Mouse (Mus musculus): Measurements from ENCODE around the gene Mmd. TPM values are rescaled to one million over a fixed set of nuclear protein-coding genes. Genes with fewer than 3 reads are reported as not detected.

Gene Mmd
- polyA plus RNA-seq, 1 experiment from 2014 or later = 91.2 TPM

- DNase-seq (no peak), ATAC-seq (ENCODE audit: low FRiP score, low TSS enrichment) (no peak)
- Histone ChIP-seq H3K9me3 (ENCODE audit: control insufficient read depth, low read length) (no peaks in the 10 kb centered on the region), H3K4me2 (ENCODE audit: low read length) (no peak overlapping the region), H3K36me3 (ENCODE audit: control insufficient read depth, insufficient read depth, low read length) (no peaks in the 10 kb centered on the region), H3K4me1 (ENCODE audit: control insufficient read depth, insufficient read depth, low read length) (no peaks in the 10 kb centered on the region), H3K4me3 (replicated peaks; ENCODE audit: low read depth, low read length) (no peak overlapping the region), H3K9ac (replicated peaks; ENCODE audit: low read length) (no peak overlapping the region), H3K27ac (replicated peaks; ENCODE audit: low read depth, low read length) (no peak overlapping the region), H3K27me3 (ENCODE audit: control insufficient read depth, insufficient read depth, low read length) (no peaks in the 10 kb centered on the region)
- 81% methylated on average over 6 of the region's 6 CpGs for WGBS
Observed at GRCm38 (mm10) chr11:90283601-90284000, 34.3 kb downstream of the Mmd start.

DNA sequence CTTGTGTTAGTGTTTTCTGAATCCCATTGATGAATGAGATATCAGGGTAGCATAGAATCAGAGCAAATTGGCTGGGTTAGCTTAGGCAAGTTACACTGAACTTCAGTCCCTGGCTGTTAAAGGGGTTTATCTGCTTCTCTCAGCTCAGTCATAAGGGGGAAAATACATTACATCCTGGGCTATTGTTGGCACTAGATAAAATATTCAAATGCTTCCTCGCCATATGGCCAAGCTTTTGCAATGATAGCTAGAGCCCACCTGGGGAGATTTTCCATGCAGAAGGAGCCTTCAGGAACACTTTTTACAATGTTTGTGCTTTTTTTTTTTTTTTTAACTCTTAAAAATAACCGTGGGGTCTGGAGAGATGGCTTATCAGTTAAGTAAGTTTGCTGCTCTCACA is 34.8 kb downstream of the Mmd start:
- DNase-seq (no peak), ATAC-seq (ENCODE audit: low FRiP score, low TSS enrichment) (no peak)
- Histone ChIP-seq H3K27me3 (ENCODE audit: control insufficient read depth, insufficient read depth, low read length) (no peaks in the 10 kb centered on the region), H3K4me1 (ENCODE audit: control insufficient read depth, insufficient read depth, low read length) (no peaks in the 10 kb centered on the region), H3K27ac (replicated peaks; ENCODE audit: low read depth, low read length) (no peak overlapping the region), H3K4me3 (replicated peaks; ENCODE audit: low read depth, low read length) (no peak overlapping the region), H3K36me3 (ENCODE audit: control insufficient read depth, insufficient read depth, low read length) (no peaks in the 10 kb centered on the region), H3K9me3 (ENCODE audit: control insufficient read depth, low read length) (no peaks in the 10 kb centered on the region), H3K9ac (replicated peaks; ENCODE audit: low read length) (no peak overlapping the region), H3K4me2 (ENCODE audit: low read length) (no peak overlapping the region)
- WGBS = 74% methylated on average over 2 of the region's 2 CpGs

GRCm38 (mm10) chr11:90284623-90285022 is 35.4 kb downstream of the Mmd start:
- 77% methylated on average over 4 of the region's 4 CpGs for WGBS
- Histone ChIP-seq H3K4me1 (ENCODE audit: control insufficient read depth, insufficient read depth, low read length) (no peaks in the 10 kb centered on the region), H3K27me3 (ENCODE audit: control insufficient read depth, insufficient read depth, low read length) (no peaks in the 10 kb centered on the region), H3K9me3 (ENCODE audit: control insufficient read depth, low read length) (no peaks in the 10 kb centered on the region), H3K36me3 (ENCODE audit: control insufficient read depth, insufficient read depth, low read length) (no peaks in the 10 kb centered on the region), H3K4me2 (ENCODE audit: low read length) (no peak overlapping the region), H3K4me3 (replicated peaks; ENCODE audit: low read depth, low read length) (no peak overlapping the region), H3K9ac (replicated peaks; ENCODE audit: low read length) (no peak overlapping the region), H3K27ac (replicated peaks; ENCODE audit: low read depth, low read length) (no peak overlapping the region)
- DNase-seq (no peak), ATAC-seq (ENCODE audit: low FRiP score, low TSS enrichment) (no peak)

DNA sequence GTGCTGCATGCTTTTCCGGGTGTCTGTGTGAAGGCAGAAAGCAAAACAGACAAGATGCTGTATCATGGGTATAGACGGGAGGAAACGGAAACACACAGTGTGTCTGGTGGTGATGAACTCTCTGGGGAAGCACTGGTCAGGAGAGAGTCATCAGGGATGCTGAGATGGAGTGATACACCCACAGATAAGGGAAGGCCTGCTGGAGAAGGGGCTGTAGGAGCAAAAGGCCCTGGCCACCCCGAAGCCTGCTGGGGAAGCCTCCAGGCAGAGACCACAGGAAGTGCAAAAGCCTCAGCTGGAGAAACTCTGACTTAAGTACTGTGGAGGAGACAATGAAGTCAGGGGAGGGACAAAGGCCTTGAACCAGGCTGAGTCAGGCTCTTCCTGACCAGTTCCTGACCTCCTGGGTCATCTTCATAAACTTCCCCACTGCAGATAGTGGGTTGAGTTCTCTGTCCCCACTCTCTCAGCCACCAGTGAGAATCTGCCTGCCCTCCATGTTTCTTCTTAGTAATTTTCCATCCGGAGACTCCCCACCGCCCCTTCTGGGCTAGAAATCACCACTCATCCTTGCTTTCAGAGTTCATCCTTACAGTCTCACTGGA is 37.4 kb downstream of the Mmd start:
- DNase-seq = no peak
- 92% methylated on average over 6 of the region's 6 CpGs for WGBS
- Histone ChIP-seq H3K9ac (replicated peaks; ENCODE audit: low read length) (no peak overlapping the region), H3K27me3 (ENCODE audit: control insufficient read depth, insufficient read depth, low read length) (no peaks in the 10 kb centered on the region), H3K9me3 (ENCODE audit: control insufficient read depth, low read length) (no peaks in the 10 kb centered on the region), H3K27ac (replicated peaks; ENCODE audit: low read depth, low read length) (no peak overlapping the region), H3K36me3 (ENCODE audit: control insufficient read depth, insufficient read depth, low read length) (no peaks in the 10 kb centered on the region), H3K4me1 (ENCODE audit: control insufficient read depth, insufficient read depth, low read length) (0 out of 2 replicates have a peak, but pooled peaks cover 2% of the 10 kb centered on the region), H3K4me3 (replicated peaks; ENCODE audit: low read depth, low read length) (no peak overlapping the region), H3K4me2 (ENCODE audit: low read length) (no peak overlapping the region)
- ATAC-seq (ENCODE audit: low FRiP score, low TSS enrichment) = no peak

DNA sequence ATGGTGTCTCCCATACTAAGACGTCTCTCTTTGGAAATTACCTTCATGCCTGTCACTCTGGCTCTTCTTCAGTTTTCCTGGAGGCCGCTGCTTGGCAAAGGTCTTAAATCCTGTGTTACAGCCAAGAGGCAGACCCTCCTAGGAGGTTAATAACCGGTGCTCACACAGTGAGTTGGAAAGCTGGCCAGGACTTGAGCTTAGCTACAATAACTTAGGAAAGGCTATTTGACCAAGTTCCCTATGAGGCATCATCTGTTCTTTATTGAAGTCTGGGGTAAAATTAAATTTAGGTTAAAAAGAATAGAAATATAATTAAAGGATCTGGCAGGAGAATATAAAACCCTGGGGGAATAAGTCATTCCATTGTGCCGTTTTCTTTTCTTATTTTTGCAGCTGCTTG is 41.9 kb downstream of the Mmd start:
- Histone ChIP-seq H3K4me1 (ENCODE audit: control insufficient read depth, insufficient read depth, low read length) (0 out of 2 replicates have a peak, but pooled peaks cover 2% of the 10 kb centered on the region), H3K27me3 (ENCODE audit: control insufficient read depth, insufficient read depth, low read length) (no peaks in the 10 kb centered on the region), H3K36me3 (ENCODE audit: control insufficient read depth, insufficient read depth, low read length) (no peaks in the 10 kb centered on the region), H3K27ac (replicated peaks; ENCODE audit: low read depth, low read length) (no peak overlapping the region), H3K4me2 (ENCODE audit: low read length) (no peak overlapping the region), H3K4me3 (replicated peaks; ENCODE audit: low read depth, low read length) (no peak overlapping the region), H3K9ac (replicated peaks; ENCODE audit: low read length) (no peak overlapping the region), H3K9me3 (ENCODE audit: control insufficient read depth, low read length) (no peaks in the 10 kb centered on the region)
- WGBS = 31% methylated on average over 4 of the region's 4 CpGs
- no peak for ATAC-seq (ENCODE audit: low FRiP score, low TSS enrichment)
- DNase-seq = peak; percentile 28

GRCm38 (mm10) chr11:90292766-90293165 is 43.5 kb downstream of the Mmd start:
- DNase-seq = no peak

DNA sequence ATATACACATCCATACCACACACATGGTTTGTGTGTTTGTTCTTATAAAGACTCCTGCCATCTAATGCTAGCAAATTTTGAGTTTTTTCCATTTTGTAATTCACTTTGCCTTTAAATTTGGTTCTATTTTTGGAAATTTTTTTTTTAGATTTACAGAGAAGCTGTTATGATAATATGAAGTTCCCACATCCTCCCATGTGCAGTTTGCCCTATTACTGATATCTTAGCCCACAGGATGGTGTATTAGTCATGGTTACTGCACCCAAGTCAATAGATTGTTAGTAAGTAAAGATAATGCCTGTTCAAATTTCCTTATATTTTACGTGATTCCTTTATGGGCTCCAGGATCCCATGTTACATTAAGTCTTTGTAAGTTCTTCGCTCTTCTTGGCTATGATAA is 45.4 kb downstream of the Mmd start:
- ATAC-seq (ENCODE audit: low FRiP score, low TSS enrichment) (no peak), DNase-seq (no peak)
- H3K4me3 ChIP-seq (replicated peaks; ENCODE audit: low read depth, low read length) = no peak overlapping the region
- no peaks in the 10 kb centered on the region for H3K9me3 ChIP-seq (ENCODE audit: control insufficient read depth, low read length)
- H3K4me1 ChIP-seq (ENCODE audit: control insufficient read depth, insufficient read depth, low read length) = 0 out of 2 replicates have a peak, but pooled peaks cover 2% of the 10 kb centered on the region
- H3K4me2 ChIP-seq (ENCODE audit: low read length) = no peak overlapping the region
- H3K27ac ChIP-seq (replicated peaks; ENCODE audit: low read depth, low read length) = no peak overlapping the region
- no peaks in the 10 kb centered on the region for H3K27me3 ChIP-seq (ENCODE audit: control insufficient read depth, insufficient read depth, low read length)
- WGBS = 84% methylated on average over 2 of the region's 2 CpGs
- no peak overlapping the region for H3K9ac ChIP-seq (replicated peaks; ENCODE audit: low read length)
- no peaks in the 10 kb centered on the region for H3K36me3 ChIP-seq (ENCODE audit: control insufficient read depth, insufficient read depth, low read length)

More at GRCm38 (mm10) chr11:90292766-90293165, 43.5 kb downstream of the Mmd start:
- no peaks in the 10 kb centered on the region for H3K36me3 ChIP-seq (ENCODE audit: control insufficient read depth, insufficient read depth, low read length)
- 0 out of 2 replicates have a peak, but pooled peaks cover 2% of the 10 kb centered on the region for H3K4me1 ChIP-seq (ENCODE audit: control insufficient read depth, insufficient read depth, low read length)
- H3K4me2 ChIP-seq (ENCODE audit: low read length) = no peak overlapping the region
- no peak overlapping the region for H3K9ac ChIP-seq (replicated peaks; ENCODE audit: low read length)
- no peak overlapping the region for H3K27ac ChIP-seq (replicated peaks; ENCODE audit: low read depth, low read length)
- H3K9me3 ChIP-seq (ENCODE audit: control insufficient read depth, low read length) = no peaks in the 10 kb centered on the region
- ATAC-seq (ENCODE audit: low FRiP score, low TSS enrichment) = no peak
- H3K4me3 ChIP-seq (replicated peaks; ENCODE audit: low read depth, low read length) = no peak overlapping the region
- H3K27me3 ChIP-seq (ENCODE audit: control insufficient read depth, insufficient read depth, low read length) = no peaks in the 10 kb centered on the region

DNA sequence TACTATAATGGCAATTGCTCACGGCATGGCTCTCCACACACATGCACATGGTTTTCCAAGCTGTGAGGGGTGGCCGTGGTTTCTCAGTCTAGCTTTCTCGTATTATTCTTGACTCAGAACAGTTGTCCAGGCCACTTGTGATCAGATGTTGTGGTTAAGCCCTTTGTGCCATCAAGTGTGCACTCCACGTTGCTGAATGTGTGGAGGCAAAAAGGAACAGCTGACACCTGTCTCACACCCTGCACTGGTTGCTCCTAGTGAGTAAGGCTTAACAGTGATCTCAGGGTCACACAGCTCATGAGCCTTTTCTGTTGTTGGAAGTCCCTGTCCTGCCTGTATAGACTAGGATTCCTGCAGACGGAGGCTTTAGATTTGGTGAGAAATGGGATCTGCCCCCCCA is 56.8 kb downstream of the Mmd start:
- DNase-seq (no peak), ATAC-seq (ENCODE audit: low FRiP score, low TSS enrichment) (no peak)
- H3K27ac ChIP-seq (replicated peaks; ENCODE audit: low read depth, low read length) = no peak overlapping the region

DNA sequence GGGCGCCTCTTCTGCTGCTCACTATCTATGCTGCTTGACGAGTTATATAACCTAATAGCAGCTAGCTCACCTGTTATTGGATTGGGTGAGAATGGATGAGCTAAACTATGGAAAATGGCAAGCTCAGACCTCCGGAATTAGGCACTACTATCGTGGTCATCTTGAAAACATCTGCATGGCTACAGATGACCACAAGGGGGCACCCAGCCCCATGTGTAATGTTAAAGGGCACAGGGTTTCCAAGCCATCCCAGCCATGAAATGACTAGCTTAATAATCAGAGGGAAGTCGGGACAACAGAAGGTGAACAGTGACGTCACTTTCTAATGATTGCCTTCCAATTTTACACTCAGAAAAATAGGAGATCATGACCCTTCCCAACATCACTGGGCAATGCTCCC is 57.7 kb downstream of the Mmd start:
- Histone ChIP-seq H3K36me3 (ENCODE audit: control insufficient read depth, insufficient read depth, low read length) (no peaks in the 10 kb centered on the region), H3K9me3 (ENCODE audit: control insufficient read depth, low read length) (no peaks in the 10 kb centered on the region), H3K4me1 (ENCODE audit: control insufficient read depth, insufficient read depth, low read length) (no peaks in the 10 kb centered on the region), H3K9ac (replicated peaks; ENCODE audit: low read length) (no peak overlapping the region), H3K27ac (replicated peaks; ENCODE audit: low read depth, low read length) (no peak overlapping the region), H3K4me3 (replicated peaks; ENCODE audit: low read depth, low read length) (no peak overlapping the region), H3K27me3 (ENCODE audit: control insufficient read depth, insufficient read depth, low read length) (no peaks in the 10 kb centered on the region), H3K4me2 (ENCODE audit: low read length) (no peak overlapping the region)
- DNase-seq (peak; percentile 85), ATAC-seq (ENCODE audit: low FRiP score, low TSS enrichment) (no peak)
- 58% methylated on average over 6 of the region's 6 CpGs for WGBS

More for the DNA sequence above, 56.8 kb downstream of the Mmd start:
- 92% methylated on average over 5 of the region's 5 CpGs for whole genome bisulfite sequencing
- H3K4me2 ChIP-seq (ENCODE audit: low read length) = no peak overlapping the region
- no peaks in the 10 kb centered on the region for H3K9me3 ChIP-seq (ENCODE audit: control insufficient read depth, low read length)
- H3K9ac ChIP-seq (replicated peaks; ENCODE audit: low read length) = no peak overlapping the region
- H3K4me1 ChIP-seq (ENCODE audit: control insufficient read depth, insufficient read depth, low read length) = no peaks in the 10 kb centered on the region
- H3K4me3 ChIP-seq (replicated peaks; ENCODE audit: low read depth, low read length) = no peak overlapping the region
- H3K36me3 ChIP-seq (ENCODE audit: control insufficient read depth, insufficient read depth, low read length) = no peaks in the 10 kb centered on the region
- H3K27me3 ChIP-seq (ENCODE audit: control insufficient read depth, insufficient read depth, low read length) = no peaks in the 10 kb centered on the region

All from midbrain, embryonic 14.5 days (tissue).